Mouse (Mus musculus) splenic B cell, adult 2 months (primary cell): ENCODE results near the gene Parp3.
A peak's percentile ranks its signal among the peaks of the same experiment; 100 is the strongest.

Source experiments
- DNase-seq: peaks from one replicate; pipeline ENCODE4 v3.0.0-alpha.2; 2011; ENCODE audit warnings: low read depth, low spot score
- H3K27me3 ChIP-seq: 2 replicates; pipeline ENCODE4 v1.6.1; 2012; ENCODE audit warnings: mild to moderate bottlenecking, low read length, moderate library complexity, mixed read lengths; ENCODE audit not compliant: control insufficient read depth, poor library complexity, insufficient read depth, severe bottlenecking
- H3K36me3 ChIP-seq: 2 replicates; pipeline ENCODE4 v1.6.1; 2012; ENCODE audit warnings: mild to moderate bottlenecking, low read length, moderate library complexity, mixed read lengths; ENCODE audit not compliant: control insufficient read depth, poor library complexity, insufficient read depth, severe bottlenecking

The Parp3 gene

DNA sequence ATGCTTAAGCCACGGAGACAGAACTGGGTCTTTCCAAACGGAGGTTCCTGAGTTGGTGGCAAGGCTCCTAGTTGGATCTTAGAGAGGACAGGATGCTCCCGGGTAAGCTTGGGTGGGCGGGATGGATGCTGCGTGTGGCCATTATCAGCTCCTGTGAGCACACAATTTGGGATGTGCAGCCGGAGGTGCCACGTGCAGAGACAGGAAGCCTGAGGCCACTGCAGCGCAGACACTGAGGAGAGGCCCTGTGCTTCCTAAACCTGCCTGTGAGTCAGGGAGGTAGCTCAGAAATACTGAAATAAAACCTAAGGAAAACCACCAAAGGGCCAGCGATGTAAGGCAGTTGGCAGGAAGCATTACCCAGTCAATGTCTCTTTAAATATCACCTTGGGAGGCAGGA, 7.0 kb downstream of the Parp3 start:
- no peaks in the 10 kb centered on the region for H3K27me3 ChIP-seq
- DNase-seq = no peak
- H3K36me3 ChIP-seq = peaks cover 4% of the 10 kb centered on the region; the same call in 1 of the 2 replicates

DNA sequence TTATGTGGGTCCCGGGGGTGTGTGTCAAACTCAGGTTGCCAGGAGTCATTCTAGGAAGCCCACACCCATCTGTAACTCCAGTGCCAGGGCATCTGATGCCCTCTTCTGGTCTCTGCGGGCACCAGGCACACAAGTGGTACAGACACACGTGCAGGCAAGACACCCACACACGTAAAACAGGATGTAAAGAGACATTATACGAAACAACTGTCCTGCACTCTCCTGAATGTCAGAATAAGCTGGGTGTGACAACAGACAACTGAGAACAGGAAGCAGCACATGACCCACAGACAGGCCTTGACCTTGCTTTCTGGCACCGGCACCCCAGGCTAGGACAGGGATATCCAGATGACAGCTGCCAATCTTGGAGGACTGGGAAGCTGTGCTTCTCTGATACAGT, 7.4 kb downstream of the Parp3 start:
- Histone ChIP-seq H3K27me3 (no peaks in the 10 kb centered on the region), H3K36me3 (peaks cover 4% of the 10 kb centered on the region; the same call in 1 of the 2 replicates)
- peak; percentile 43 for DNase-seq

DNA sequence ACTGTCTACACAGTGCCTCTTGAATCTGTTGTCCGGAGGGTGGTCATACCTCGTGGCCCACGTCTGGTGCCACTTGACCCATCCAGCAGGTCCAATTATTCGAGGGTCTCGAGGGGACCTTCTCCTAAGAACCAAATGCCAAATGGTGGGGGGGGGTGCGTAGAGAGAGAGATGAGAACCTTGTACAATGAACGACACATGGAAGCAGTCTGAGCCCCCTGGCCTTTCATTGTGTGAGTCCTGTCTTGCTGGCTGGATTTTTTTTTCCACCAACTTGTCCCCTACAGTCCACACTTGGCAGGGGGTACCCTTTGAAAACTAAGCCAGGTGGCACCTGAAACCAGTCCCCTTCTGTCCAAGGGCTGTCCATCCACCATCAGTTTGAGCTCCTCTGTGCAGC, 9.0 kb downstream of the Parp3 start:
- DNase-seq = no peak

DNA sequence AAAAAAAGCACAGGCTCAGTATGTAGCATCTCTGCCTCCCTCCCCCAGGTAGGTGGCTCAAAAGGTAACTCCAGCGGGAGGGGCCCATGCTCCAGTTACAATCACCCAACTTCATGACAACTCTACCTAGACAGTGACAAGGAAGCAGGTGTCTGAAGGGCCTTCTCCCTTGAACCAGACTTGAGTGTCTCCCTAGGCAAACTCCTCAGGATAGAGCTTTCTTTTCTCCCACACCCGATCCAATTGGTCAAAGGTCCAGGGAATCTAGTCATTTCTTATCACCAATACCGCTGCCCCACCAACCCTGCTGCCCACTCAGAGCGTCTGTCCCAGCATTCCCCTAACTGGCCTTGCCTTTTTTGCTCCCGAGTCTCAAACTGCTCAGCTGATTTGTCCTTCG, 10.0 kb downstream of the Parp3 start:
- no peaks in the 10 kb centered on the region; the same call in 1 of the 2 replicates for H3K36me3 ChIP-seq
- no peak for DNase-seq
- H3K27me3 ChIP-seq = no peaks in the 10 kb centered on the region; the same call in 1 of the 2 replicates

More for the DNA sequence above, 9.0 kb downstream of the Parp3 start:
- no peaks in the 10 kb centered on the region; the same call in 1 of the 2 replicates for H3K36me3 ChIP-seq
- H3K27me3 ChIP-seq = no peaks in the 10 kb centered on the region; the same call in 1 of the 2 replicates

DNA sequence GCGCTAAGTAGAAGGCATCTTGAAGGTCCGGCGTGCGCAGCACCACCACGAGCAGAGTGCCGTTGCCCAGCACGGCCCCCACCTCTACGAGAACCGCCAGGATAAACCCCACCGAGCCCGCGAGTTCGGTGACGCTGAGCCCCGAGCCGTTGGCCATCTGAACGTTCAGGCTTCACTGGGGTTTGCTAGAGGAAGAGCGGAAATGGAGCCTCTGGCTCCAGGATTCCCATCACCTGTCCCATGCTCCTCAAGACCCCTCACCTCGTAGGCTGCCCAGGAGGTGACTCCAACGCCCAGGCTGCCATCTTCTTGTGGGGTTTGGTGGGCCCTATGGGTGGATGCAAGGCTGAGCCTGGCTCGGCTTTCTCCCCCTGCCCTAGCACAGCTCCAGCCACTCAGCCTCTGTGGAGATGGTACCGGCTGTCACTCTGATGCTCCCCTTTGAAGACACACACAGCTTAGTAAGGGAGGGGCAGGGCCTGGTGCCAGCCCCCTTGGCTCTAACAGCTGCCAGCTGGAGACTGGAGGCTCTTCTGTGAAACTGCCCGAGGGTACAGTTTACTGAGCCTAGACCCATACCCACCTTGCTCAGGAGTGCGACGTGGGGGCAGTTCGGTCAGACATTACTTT, 11.1 kb downstream of the Parp3 start, which contains the start of gene Gpr62:
Gene Gpr62, minus strand, starts transcription at position 368 of the 630 bp plus-strand sequence.
- no peaks in the 10 kb centered on the region; the same call in 1 of the 2 replicates for H3K27me3 ChIP-seq
- no peak for DNase-seq
- H3K36me3 ChIP-seq = no peaks in the 10 kb centered on the region

DNA sequence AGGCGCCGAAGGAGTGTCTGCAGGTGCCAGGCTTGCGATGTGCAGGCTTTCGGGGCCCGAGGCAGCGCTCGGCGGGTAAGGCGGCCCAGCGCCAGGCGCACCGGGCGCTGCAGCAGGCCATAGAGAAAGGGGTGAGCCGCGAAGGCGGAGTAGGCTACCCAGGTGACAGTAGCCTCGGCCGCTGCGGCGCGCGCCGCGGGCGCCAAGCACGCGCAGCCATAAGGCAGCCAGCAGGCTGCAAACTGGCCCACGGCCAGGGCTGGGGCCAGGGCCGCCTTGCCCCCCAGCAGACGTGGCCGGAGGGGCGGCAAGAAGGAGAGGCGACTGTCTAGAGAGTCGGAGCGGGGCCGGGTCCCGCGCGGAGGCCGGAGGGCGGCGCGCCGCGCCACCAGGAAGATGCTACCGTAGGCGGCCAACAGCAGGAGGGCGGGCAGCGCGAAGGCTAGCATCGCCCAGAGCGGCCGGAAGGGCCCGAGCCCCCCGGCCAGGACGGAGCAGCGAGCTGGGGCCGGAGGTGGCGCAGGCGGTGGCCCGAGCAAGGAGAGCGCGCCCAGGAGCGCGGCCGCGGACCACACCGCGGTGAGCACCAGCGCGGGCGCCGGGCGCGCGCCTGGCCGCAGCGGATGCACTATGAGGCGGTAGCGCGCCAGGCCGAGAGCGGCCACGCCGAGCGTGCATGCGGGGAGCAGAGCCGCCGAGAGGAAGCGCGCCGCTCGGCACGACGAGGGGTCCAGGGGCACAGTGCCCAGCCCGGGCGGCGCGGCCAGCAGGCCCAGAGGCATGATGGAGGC, 11.8 kb downstream of the Parp3 start:
- no peaks in the 10 kb centered on the region for H3K36me3 ChIP-seq
- peak; percentile 36 for DNase-seq
- H3K27me3 ChIP-seq = no peaks in the 10 kb centered on the region; the same call in 1 of the 2 replicates

DNA sequence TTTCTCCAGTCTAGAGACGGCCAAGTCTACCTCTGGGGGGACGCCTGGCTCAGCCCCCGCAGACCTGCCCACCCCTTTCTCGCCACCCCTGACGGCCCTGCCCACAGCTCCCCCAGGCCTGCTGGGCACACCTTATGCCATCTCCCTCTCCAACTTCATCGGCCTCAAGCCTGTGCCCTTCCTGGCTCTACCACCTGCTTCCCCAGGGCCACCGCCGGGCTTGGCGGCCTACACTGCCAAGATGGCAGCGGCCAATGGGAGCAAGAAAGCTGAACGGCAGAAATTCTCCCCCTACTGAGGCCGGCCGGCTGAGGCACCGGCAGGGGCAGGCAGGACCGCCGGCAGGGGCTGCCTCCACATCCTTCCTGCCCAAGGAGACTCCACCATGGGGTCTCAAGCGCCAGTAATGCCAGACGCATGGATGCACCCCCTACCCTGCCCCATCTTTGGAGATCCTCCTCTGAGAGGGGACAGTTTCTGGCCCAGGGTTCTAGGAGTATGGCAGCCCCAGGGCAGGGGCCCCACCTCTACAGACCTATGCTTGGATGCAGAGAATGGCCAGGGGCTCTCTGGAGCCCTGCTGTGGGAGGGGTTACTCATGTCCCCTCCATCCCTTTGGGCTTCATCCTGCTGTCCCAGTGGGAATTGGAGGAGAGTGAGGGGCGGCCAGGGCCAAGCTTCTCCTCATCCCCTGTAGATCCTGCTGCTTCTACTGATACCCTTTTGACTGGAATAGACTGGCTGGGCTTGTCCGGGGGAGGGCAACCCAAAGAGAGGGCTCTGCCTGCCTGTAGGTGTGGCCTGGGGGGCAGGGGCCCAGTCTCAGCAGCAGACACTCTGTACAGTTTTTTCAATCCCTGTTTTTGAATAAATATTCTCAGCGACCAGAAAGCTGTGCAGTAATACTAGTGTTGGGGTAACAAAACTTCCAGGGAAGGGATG, 13.4 kb downstream of the Parp3 start:
- DNase-seq = no peak
- Histone ChIP-seq H3K36me3 (no peaks in the 10 kb centered on the region), H3K27me3 (no peaks in the 10 kb centered on the region; the same call in 1 of the 2 replicates)

DNA sequence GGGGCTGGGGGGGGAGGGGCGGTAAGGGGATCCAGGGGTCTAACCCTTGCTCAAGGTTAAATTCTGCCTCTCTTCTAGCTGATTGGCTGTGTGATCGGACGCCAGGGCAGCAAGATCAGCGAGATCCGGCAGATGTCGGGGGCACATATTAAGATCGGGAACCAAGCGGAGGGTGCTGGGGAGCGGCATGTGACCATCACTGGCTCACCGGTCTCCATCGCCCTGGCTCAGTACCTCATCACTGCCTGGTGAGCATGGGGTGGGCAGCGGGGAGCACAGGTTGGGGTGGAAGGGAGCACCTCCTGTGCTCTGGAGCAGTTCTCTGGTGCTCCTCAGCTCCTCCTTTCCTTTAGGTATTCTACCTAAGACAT, 14.3 kb downstream of the Parp3 start:
- DNase-seq = no peak
- no peaks in the 10 kb centered on the region; the same call in 1 of the 2 replicates for H3K27me3 ChIP-seq
- H3K36me3 ChIP-seq = no peaks in the 10 kb centered on the region

DNA sequence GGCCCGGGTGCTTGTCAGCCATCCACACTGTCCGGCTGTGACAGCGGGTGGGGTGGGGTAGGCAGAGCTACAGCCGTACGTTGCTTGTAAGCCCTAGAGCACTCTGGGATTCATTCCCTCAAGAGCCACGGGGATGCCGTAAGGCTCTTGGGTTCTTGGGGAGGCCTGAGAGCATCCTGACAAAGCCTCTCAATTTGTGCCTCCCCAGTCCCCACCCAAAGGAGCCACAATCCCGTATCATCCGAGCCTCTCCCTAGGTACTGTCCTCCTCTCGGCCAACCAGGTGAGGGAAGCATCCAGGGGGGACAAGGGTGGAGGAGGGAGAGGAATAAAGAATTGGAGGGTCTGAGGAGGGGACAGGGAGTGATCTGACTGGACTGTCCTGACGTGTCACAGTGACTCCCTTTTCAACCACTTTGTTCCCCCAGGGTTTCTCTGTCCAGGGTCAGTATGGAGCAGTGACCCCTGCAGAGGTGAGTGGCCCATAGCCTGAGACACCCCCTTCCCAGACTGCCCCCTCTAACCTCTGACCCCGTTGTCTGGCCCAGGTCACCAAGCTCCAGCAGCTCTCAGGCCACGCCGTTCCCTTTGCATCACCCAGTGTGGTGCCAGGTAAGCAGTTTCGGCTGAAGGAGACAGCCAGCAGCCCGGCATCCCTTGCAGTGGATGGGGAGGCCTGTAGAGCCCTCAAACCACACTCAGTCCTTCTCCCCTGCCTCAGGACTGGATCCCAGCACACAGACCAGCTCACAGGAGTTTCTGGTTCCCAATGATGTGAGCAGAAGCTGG, 14.9 kb downstream of the Parp3 start:
- DNase-seq = no peak
- no peaks in the 10 kb centered on the region; the same call in 1 of the 2 replicates for H3K27me3 ChIP-seq
- no peaks in the 10 kb centered on the region for H3K36me3 ChIP-seq

DNA sequence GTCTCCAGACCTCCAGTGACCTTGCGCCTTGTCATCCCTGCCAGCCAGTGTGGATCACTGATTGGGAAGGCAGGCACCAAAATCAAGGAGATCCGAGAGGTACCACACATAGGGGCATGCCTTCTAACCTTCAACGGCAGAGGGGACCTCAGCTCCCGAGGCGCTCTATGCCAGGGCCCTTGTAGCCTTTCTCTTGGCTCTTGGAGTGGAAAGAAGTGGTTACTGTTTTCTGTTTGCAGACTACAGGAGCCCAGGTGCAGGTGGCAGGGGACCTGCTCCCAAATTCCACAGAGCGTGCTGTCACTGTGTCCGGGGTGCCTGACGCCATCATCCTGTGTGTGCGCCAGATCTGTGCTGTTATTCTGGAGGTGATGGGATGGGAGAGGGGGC, 15.7 kb downstream of the Parp3 start:
- no peak for DNase-seq
- Histone ChIP-seq H3K27me3 (no peaks in the 10 kb centered on the region; the same call in 1 of the 2 replicates), H3K36me3 (no peaks in the 10 kb centered on the region)

DNA sequence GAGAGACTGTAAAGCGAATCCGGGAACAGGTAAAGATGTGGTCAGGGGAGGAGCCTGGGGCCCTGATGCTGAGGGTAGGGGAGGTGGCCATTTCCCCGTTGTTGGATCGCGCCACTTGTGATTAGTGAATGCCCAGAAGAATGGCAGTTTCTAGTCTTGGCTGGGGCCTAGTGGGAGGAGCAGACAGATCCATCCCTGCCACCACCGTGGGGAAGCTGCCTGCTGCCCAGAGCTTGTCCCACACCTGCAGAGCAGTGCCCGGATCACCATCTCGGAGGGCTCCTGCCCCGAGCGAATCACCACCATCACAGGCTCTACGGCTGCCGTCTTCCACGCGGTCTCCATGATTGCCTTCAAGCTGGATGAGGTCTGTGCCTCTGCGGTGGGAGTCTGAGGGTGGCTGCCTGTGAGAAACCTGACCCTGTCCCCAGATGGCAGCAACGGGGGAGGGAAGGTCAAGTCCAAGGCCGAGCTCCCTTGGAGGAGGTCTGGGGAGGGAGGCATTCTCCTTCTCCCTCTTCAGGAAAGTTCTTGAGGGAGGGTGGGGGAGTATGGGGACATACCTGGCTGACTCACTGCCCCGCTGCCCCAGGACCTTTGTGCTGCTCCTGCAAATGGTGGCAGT, 16.2 kb downstream of the Parp3 start:
- Histone ChIP-seq H3K27me3 (peaks cover 2% of the 10 kb centered on the region; the same call in 1 of the 2 replicates), H3K36me3 (no peaks in the 10 kb centered on the region)
- no peak for DNase-seq

DNA sequence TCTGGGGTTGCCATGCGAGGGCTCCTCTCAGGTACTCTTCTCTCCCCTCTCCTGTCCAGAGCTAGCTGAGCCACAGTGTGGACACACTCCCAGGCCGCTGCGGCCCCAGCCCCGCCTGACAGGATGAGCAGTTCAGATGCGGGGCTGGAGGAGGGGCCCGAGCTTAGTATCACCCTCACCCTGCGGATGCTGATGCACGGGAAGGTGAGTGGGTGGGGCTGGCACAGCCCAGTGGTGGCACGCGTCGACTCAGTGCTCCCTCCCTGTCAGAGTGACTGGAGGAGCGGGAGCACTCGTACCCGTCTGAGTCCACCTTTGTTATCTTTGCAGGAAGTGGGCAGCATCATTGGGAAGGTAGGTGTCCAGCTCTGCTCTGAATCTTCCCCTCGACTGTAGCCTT, 16.8 kb downstream of the Parp3 start:
- H3K27me3 ChIP-seq = peaks cover 2% of the 10 kb centered on the region; the same call in 1 of the 2 replicates
- H3K36me3 ChIP-seq = no peaks in the 10 kb centered on the region
- no peak for DNase-seq

DNA sequence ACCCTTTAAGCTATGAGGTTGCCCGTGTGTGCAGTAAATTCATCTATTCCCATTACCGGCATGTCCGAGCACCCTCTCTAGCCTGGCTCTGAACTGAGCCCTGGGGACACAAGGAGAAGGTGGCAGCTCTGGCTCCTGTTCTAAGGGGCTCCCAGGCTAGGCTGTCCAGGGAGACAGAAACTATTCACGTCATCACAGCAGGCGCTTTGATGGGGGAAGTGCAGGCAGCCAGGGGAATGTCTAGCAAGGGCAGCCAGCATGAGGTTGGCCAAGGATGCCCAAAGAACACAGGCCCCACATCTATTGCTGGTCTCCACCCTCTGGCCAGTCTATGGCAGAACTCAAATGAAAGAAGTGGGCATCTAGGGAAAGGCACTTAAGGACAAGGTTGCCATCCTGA, 18.8 kb downstream of the Parp3 start:
- DNase-seq = no peak
- peaks cover 2% of the 10 kb centered on the region; the same call in 1 of the 2 replicates for H3K27me3 ChIP-seq
- no peaks in the 10 kb centered on the region for H3K36me3 ChIP-seq
